Mouse (Mus musculus): Measurements from ENCODE around the gene Lonp1. TPM values are rescaled to one million over a fixed set of nuclear protein-coding genes. Genes with fewer than 3 reads are reported as not detected.
"Not testable (repeated sequence)": the region's sequence is repeated elsewhere in the genome, so short reads cannot be mapped to it uniquely, and the experiment has no call there.

Lonp1 gene
- total RNA-seq (2015; ENCODE audit: low replicate concordance) (4.2 and 5.0 TPM in 2 replicates), total RNA-seq (2017; ENCODE audit: low replicate concordance) (13.0 and 13.5 TPM in 2 replicates)

DNA sequence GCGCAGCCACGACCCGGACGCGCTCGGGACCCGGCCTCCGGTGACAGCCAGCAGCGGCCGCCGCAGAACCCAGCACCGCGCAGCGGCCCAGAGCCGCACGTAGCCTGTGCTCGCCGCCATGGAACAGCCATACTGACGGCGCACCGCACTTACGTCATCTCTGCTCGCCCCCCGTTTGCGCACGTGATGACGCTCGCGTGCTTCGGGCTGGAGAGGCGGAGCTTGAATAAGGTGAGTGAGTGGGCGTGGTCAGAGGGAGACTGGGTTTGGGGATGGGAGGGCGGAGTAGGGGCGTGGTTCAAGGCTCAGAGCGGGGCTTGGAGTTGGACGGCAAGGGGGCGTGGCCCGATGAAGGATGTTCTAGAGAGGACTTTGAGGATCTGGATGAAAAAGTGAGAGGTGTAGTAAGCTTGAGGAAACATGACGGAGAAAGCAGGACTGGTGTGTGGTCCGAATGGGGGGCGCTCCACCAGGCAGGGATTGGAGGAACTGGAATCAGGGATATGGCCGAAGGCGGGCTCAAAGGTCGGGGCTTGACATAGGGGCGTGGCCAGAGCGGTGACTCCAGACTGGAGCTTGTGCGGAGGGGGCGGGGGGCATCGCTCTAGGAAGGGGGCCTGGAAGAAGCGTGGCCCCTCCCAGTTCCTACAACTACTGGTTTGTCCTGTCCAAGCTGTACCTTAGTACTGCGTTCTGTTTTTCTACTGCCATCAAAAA is at the start of gene Lonp1:
Lonp1 (minus strand) TSS at position 134 of the 717 bp plus-strand sequence.
- ATAC-seq (replicated peaks; ENCODE audit: low FRiP score, poor library complexity, severe bottlenecking), result peak; percentile 95

DNA sequence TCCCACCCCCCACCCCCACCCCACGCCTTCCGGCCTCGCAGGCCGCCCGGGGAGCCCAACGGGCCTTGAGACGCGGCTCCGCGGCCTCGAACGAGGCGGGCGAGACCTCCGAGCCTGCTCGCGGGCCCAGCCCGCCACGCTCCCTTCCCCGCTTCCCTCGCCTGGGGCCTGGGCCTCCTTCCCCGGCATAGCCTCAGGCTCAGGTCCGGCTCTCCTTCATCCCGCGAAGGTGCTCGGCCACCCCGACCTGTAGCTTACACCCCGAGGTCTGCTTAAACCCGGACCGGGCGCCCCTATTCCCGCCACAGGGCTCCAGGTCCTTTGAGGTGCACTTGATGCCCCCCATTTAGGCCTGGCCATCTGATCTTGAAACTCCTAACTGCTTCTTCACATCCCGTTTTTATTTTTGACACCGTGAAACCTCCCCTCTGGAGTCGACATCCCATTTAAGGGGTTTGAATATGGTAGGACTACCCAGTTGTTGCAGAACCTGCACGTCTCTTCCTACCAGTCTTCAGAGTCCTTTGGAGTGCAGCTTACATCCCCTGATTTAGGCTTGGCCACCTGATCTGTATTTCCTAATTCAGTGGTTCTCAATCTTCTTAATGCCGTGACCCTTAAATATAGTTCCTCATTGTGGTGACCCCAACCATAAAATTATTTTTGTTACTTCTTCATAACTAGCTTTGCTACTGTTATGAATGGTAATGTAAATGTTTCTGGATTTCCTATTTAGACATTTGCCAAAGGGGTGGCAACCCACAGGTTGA is 47.1 kb upstream of the Lonp1 start:
- no peak for ATAC-seq (replicated peaks; ENCODE audit: low FRiP score, poor library complexity, severe bottlenecking)

DNA sequence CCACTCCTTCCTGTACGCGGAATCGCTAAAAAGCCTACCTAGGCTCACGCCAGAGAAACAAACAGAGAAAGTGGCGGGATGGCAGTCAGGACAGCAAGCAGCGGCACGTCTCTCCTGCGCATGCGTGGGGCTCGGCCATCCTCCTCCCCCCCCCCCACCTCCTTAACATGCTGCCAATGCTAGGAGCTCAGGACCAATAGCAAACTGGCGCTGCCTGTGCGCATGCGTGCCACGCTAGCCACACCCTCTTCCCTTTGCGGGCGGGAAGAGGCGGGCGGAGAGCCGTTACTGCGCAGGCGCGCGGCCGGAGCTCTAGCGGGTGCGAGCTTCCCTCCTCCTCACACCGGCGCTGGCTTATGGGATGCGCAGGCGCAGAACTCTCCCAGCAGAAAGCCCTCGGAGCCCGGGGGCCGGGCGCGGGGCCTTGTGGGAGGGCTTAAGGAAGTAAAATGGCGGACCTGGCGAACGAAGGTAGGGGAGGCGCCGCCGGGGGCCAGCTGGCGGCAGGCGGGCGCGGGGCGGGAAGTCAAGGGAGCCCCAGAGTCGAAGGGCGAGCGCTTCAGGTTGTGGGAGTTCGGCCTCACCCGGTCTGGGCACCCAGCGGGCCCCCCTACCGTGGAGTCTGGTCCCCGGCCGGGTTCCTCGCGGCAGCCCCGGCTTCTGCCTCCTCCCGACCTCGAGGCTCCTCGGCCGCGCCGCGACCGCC is 46.4 kb upstream of the Lonp1 start, which contains the start of gene Ranbp3:
Ranbp3 (plus strand) TSS at position 354 of the 706 bp plus-strand sequence.
- peak; percentile 89 for ATAC-seq (replicated peaks; ENCODE audit: low FRiP score, poor library complexity, severe bottlenecking)

DNA sequence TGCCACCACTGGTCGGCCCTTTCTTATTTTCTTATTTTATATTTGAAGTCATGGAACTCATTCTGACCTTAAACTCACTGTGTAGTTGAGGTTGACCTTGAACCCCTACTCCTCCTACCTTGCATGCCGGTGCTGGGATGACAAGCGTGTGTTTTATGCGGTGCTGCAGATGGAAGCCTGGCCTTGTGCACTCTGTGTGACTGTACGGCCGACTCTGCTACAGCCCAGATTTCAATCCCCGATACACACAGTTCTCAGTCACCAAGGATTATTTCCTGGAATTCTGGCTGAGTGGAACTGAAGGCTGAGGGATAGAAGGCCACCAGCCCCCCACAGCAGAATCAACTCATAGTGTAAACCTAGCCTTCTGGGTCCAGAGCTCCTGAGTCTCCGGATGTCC is 43.1 kb upstream of the Lonp1 start:
- ATAC-seq (replicated peaks; ENCODE audit: low FRiP score, poor library complexity, severe bottlenecking), result no peak

DNA sequence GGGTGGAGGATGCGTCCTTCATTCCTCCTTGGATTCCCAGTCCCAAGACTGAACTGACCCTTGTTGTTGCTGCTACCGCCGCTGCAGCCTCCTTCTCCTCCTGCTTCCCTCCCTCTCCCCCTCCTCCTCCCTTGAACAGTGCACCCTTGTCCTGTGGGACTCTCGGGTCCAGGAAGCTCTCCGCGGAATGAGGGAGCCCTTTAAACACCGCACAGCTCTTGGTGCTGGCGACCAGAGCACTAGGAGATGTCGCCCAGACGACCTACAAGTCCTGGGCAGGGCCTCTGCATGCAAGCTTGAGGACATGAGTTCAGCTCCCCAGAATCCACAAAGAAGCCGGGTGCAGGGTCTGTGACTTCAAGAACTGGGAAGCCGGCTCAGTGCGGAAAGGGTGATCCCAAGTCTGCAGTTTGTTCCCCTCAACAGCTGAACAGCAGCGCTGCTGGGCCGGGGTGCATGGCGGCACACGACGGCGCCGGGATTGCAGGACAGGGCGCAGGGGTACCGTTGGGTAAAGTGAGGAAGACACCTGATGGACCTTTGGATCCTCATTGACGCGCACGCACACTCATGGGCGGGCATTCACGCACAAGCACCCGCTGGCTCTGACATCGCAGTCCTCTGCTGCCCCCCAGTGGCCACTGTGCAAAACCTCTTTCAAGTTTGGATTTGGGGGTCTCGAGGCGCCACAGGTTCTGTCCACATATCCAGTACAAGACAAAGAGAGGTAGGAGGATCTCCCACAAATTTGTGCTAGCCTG is 41.9 kb upstream of the Lonp1 start:
- peak; percentile 44 for ATAC-seq (replicated peaks; ENCODE audit: low FRiP score, poor library complexity, severe bottlenecking)

DNA sequence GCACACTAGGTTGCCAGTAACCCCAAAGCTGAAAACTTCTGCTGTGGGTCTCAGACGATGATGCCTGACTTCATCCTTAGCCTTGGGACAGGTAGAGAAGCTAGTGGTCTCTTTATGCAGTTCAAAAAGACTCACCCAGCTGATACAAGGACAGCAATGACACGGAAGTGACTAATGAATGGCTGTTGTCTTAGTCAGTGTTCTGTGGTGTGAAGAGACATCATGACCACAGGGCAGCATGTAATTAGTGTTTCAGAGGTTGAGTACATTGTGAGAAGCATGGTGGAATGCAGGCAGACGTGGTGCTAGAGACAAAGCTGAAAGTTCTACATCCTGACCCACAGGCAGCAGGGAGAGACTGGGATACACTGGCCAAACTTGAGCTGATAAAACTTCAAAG is 40.9 kb upstream of the Lonp1 start:
- ATAC-seq (replicated peaks; ENCODE audit: low FRiP score, poor library complexity, severe bottlenecking), result no peak

DNA sequence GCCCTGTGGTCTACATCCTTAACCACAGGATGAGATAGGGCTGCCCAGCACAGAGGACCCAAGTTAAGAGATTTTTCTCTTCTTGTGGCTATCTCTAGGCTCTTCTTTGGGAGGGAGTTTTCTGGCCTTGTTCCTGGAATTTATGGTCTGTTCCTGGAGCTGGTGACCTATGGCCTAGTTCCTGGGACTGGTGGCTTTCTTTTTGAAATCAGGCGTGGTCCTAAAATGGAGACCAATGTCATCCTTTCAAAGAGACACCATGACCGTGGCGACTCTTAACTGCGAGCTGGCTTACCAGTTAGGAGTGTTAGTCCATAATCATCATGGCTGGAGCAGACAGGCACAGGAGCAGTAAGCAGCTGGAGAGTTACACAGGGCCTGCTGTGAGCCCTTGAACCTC is 39.7 kb upstream of the Lonp1 start:
- no peak for ATAC-seq (replicated peaks; ENCODE audit: low FRiP score, poor library complexity, severe bottlenecking)

DNA sequence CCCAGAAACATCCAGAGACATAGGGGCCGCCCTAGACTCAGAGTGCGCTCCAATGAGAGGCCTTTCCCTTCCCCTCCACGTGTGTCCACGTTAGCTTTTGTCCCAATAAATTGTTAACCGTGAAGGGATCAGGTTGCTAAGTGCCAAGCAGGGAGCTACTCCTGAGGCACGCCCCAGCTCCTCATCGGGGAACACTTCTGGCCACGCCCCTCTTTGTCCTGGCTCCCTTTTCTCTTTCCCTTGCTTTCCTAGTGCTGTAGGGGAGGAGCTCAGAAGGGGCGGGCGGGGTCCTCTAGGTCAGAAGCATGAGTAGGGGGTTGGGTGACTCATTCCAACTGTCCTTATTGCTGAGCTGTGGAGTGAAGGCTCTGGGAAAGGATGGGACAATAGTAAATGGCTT is 37.6 kb upstream of the Lonp1 start:
- ATAC-seq (replicated peaks; ENCODE audit: low FRiP score, poor library complexity, severe bottlenecking), result no peak

DNA sequence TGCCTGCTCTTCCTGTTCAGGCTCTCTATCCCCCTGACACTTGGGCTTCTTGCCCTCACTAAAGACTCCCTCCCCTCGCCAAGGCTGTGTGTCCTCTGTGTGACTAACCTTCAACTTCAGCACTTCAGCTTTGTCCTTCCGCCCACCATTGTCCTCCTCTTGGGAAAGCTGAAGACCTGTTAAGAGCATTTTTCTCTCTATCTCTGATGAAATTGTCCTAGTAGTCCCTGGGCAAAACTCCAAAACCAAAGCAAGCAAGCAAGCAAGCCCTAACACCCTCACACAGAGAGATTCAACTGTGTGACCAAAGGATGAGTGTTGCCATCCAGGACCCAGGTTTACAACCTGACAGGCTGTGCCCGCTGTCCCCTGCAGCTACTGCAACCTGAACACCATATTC is 37.0 kb upstream of the Lonp1 start:
- ATAC-seq (replicated peaks; ENCODE audit: low FRiP score, poor library complexity, severe bottlenecking), result no peak

DNA sequence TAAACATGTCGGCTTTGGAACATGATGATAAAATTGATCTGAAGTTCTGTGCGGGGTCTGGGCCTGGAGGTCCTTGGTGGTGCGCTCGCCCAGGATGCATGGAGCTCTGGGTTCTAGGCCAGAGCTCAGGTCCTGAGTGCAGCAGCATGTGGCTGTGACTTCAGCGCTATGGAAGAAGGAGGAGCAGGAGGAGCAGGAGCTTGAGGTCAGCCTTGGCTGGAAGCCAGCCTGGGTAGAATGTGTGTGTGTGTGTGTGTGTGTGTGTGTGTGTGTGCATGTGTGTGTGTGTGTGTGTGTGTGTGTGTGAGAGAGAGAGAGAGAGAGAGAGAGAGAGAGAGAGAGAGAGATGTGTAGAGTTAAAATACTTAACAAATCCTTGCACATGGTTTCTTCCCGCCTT is 29.5 kb upstream of the Lonp1 start:
- ATAC-seq (replicated peaks; ENCODE audit: low FRiP score, poor library complexity, severe bottlenecking), result no peak

DNA sequence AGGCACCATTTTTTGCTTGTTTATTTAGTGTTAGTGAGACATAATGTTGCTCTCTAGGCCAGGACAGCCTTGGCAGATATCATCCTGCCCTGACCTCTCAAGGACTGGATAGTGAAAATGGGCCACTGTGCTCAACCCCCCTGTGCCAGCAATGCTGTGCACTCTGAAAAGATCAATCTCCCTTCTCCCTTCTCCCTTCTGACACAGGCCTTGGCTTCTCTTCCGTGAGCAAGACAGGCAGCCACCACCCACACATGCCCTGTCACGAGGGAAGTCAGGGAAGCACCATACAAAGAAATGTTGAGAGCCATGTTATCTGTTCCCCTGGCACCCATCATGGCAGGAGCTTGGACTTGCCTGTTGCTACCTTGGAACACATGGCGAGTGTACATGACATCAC is 28.6 kb upstream of the Lonp1 start:
- ATAC-seq (replicated peaks; ENCODE audit: low FRiP score, poor library complexity, severe bottlenecking), result no peak

DNA sequence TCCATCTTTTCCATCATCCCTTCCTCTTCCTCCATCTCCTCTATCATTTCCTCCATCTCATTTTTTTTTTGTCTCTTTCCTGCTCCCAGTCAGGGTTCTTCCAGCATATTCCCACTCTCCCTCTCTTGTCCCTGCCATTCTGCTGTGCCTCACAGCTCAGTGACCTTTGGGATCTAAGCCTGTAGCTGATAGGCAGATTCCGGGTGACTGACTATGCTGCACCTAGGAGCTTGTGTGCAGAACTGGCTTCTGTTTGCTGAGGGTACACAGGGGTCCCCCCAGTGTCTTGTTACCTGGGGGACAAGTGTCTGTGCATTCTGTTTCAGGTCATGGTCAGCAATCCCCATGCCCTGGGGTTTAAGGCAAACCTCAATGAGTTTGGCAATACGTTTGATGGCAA is 28.1 kb upstream of the Lonp1 start:
- no peak for ATAC-seq (replicated peaks; ENCODE audit: low FRiP score, poor library complexity, severe bottlenecking)

DNA sequence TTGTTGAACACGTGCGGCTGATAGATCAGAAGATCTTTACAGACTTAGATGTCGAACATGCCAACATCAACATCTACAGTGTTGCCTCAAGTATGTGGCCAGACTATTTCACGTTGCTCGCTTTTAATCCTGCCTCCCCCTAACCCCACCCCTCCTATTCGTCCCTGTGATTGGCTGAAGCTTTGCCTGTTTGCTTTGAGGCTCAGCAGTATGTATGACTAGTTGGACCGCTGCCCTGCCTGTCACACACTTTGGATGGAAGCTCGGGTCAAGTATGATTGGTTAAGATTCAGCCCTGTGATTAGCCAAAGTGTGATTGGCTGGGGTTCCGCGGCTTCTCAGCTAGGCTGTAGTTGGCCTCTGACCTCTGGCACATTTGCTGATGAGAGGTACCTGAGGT is 25.1 kb upstream of the Lonp1 start:
- no peak for ATAC-seq (replicated peaks; ENCODE audit: low FRiP score, poor library complexity, severe bottlenecking)

DNA sequence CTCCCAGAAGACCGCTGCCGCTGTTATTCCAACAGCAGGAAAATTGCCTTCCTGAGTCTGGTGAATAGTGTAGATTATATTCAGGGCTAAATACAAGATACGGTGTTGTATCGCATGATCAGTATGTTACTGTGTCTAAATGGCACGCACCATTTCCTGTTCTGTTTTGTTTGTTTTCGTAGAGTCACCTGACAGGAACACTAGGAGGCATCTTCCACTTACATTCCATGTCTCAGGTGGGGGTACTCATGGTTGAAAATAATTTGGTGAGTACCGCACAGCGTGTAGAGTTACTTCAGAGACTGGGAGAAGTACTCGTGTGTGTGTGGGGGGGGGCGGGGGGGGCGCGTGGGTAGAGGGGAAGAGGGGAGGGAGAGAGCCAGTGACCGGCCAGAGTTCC is 20.9 kb upstream of the Lonp1 start:
- no peak for ATAC-seq (replicated peaks; ENCODE audit: low FRiP score, poor library complexity, severe bottlenecking)

DNA sequence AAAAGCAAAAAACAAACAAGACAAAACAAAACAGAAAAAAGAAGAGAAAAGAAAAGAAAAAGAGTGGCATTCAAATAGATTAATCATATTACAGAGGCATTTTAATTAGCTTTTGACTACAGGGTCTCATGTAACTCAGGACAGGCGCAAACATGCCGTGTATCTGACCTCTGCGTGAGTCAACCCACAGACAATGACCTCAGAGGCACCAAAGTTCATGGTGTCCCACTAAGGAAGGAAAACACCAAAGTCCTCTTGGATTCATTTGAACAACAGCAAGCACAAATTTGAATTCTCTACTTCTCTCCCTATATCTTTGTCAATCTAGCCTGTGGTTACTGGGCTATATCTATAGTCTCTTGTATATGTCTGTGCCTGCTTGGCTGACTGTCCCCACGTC is 16.6 kb upstream of the Lonp1 start:
- no peak for ATAC-seq (replicated peaks; ENCODE audit: low FRiP score, poor library complexity, severe bottlenecking)

DNA sequence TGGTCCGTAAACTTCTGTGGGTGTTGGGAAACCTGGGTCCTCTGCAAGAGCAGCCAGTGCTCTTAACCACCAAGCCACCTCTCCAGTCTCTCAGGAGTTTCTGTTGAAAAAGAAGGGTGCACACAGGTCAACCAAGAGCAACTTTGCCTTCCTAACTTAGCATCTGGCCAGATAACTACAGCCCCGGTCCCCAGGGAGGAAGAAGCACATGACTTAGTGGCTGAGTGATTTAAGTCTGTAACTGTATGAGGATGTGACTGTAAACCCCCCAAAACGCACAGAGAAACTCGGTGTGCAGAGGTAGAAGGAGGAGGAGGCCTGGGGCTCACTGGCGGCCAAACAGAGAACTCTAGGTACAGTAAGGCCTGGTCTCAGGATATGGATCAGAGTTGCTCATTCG is 7.3 kb upstream of the Lonp1 start:
- no peak for ATAC-seq (replicated peaks; ENCODE audit: low FRiP score, poor library complexity, severe bottlenecking)

DNA sequence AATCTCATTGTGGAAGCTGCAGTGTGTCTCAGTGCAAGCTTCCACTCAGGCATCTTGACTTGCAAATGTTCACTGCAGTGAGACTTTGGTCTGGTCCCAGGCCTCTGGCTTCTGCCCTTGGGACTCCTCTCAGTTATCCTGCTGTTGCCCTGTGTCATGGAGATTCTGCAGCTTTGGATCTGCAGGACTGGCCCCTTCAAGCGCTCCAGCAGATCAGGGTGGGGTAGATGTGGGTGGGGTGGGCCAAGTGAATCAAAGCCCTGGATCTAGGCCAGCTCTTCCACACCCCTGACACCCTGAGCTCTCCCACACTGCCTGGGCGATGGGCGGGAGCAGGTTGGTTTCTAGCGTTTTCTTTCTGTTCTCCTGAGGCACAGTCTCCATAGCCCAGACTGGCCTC is 5.1 kb upstream of the Lonp1 start:
- no peak for ATAC-seq (replicated peaks; ENCODE audit: low FRiP score, poor library complexity, severe bottlenecking)

DNA sequence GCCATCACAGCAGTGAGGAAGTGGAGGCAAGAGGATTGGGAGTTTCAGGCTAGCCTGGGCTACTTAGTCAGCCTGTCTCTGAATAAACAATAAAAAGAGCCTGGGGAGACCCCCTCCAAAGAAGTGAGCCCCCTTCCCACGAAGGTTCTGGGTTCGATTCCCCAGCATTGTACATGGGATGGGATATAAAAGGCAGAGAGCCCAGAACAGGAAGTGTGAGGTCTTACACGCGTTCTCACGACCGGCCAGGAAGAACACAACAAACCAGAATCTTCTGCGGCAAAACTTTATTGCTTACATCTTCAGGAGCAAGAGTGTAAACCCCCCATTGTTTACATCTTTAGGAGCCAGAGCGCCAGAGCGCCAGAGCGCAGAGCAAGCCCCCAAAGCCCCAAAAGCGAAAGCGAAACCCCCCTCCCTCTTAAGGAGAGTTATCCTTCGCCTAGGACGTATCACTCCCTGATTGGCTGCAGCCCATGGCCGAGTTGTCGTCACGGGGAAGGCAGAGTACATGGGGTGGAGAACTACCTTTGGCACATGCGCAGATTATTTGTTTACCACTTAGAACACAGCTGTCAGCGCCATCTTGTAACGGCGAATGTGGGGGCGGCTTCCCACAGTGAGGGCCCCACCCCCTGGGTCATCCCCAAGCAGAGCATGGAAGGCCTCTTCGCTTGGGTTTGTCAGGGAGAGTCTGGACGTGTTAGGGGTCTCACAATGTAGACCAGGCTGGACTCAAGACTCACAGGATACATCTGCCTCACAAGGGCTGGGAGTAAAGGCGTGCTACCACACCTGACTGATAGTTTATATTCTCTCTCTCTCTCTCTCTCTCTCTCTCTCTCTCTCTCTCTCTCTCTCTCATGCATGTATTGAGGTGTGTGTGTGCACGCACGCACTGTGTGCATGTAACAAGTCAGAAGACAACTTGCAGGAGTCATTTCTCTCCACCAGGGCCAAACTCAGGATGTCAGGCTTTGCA is 3.4 kb upstream of the Lonp1 start:
- not testable (repeated sequence) for ATAC-seq (replicated peaks; ENCODE audit: low FRiP score, poor library complexity, severe bottlenecking)

All from erythroblast, adult 5-6 weeks (primary cell).